Mouse (Mus musculus): ENCODE measurements around the gene Gm3618. TPM values are rescaled to one million over a fixed set of nuclear protein-coding genes. Genes with fewer than 3 reads are reported as not detected.

Gm3618 gene
- polyA plus RNA-seq (2012; rRNA removed; ENCODE audit: low replicate concordance) = not detected in 2 replicates

DNA sequence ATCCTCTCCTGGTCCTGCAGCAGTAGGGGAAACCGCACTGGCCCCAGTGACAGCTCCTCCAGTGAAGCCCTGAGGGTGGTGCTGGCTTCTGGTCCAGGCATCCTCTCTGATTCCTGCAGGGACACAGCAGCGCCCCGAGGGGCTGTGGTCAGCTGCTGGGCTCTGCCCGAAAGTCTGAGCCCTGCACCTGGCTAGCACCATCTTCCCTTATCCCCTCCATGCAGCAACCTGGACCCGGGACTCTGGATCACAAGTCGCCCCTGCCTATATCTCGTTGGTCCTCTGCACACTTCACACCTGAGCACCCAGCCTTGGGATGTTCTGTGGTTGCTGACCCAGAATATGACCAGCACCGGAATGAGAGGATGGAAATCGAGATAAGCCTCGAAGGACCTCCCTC, at the start of gene Gm3618:
Gm3618 (minus strand) TSS at position 101 of the 400 bp plus-strand sequence.

DNA sequence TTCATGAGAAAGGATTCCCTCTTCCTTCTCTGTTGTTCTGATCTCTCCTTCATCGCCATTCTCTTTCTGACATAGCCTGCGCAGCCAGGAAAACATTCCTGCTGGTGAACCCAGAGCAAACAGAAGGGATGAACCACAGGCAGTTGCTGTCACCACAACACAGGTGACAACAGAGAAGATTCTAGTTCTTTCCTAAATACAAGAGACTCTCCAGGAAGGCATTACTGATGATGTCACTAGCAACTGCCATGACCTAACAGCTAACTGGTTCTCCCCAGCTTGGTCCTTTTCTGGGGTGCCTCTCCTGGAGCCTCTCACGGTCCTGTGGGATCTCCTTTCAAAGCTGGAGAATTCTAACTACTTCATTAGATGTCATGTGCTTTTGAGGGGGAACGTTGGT, 46.7 kb upstream of the Gm3618 start, which contains the start of gene Gm16440:
Gm16440 (minus strand) TSS at position 101 of the 400 bp plus-strand sequence.

DNA sequence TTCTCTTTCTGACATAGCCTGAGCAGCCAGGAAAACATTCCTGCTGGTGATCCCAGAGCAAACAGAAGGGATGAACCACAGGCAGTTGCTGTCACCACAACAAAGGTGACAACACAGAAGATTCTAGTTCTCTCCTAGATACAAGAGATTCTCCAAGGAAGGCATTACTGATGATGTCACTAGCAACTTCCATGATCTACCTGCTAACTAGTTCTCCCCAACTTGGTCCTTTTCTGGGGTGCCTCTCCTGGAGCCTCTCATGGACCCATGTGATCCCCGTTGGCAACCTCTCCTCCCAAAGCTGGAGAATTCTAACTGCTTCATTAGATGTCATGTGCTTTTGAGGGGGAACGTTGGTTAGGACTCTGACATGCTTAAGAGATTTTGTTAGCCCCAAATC, 38.7 kb downstream of the Gm3618 start, which contains the start of gene Gm21103:
Gm21103 (minus strand) TSS at position 101 of the 400 bp plus-strand sequence.

DNA sequence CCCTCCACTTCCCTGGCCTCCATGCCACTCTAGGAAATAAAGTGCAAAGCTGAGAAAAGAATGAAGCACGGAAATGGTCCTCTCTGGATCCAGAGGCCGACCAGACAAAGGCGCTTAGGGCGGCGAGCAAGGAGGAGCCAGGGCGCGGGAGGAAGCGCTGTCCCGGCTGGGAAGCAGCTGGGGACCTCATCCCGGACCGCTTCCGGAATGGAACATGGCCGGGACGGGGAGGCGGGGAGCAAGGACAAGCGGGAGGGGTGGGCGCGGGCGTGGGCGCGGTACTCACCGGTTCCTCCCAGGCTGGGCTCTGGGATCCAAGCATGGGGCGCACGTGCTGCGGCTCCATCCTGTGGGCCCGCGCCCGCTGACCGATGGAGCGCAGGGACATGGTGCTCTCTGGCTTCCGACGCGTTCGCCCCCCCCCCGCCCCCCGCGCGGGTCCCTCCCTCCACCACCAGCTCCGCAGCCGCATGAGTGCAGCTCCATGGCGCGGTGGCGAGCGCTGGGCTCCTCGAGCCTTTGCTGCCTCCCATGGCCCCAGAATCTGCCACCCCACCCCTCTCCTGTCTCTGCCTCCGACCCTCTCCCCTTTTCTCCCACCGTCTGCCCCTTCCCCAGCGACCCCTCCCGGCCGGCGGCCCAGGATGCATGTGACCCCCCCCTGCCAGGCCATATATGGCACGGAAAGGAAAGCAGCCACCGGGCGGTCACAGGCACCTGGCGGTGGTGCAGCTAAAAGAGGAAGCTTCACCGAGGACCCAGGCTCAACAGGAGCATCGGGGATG, 56.4 kb downstream of the Gm3618 start, which contains the start of gene Gm3411:
Gm3411 (minus strand) TSS at position 320 of the 785 bp plus-strand sequence.

Other genes starting within 250 kb of the Gm3618 start
- gene Gm8206, start 249.7 kb downstream of the Gm3618 start, polyA plus RNA-seq (2012; rRNA removed; ENCODE audit: low replicate concordance) = not detected in 2 replicates
- gene Gm3468, start 235.0 kb downstream of the Gm3618 start, polyA plus RNA-seq (2012; rRNA removed; ENCODE audit: low replicate concordance) = not detected in 2 replicates
- not detected in 2 replicates for gene Gm3476, start 217.9 kb downstream of the Gm3618 start, polyA plus RNA-seq (2012; rRNA removed; ENCODE audit: low replicate concordance)
- not detected in 2 replicates for gene Gm21560, start 124.4 kb downstream of the Gm3618 start, polyA plus RNA-seq (2012; rRNA removed; ENCODE audit: low replicate concordance)
- gene Gm3411, start 56.4 kb downstream of the Gm3618 start, polyA plus RNA-seq (2012; rRNA removed; ENCODE audit: low replicate concordance) = 0.21 TPM in 1 of 2 replicates, not detected in the other
- gene Gm21103, start 38.8 kb downstream of the Gm3618 start, polyA plus RNA-seq (2012; rRNA removed; ENCODE audit: low replicate concordance) = not detected in 2 replicates
- gene Gm16440, start 46.6 kb upstream of the Gm3618 start, polyA plus RNA-seq (2012; rRNA removed; ENCODE audit: low replicate concordance) = not detected in 2 replicates
- not detected in 2 replicates for gene Gm3591, start 68.8 kb upstream of the Gm3618 start, polyA plus RNA-seq (2012; rRNA removed; ENCODE audit: low replicate concordance)
- gene Gm3594, start 100.9 kb upstream of the Gm3618 start, polyA plus RNA-seq (2012; rRNA removed; ENCODE audit: low replicate concordance) = not detected in 2 replicates
- not detected in 2 replicates for gene Gm8356, start 193.6 kb upstream of the Gm3618 start, polyA plus RNA-seq (2012; rRNA removed; ENCODE audit: low replicate concordance)
- 0.09 and 0.21 TPM in 2 replicates for gene Gm3629, start 246.9 kb upstream of the Gm3618 start, polyA plus RNA-seq (2012; rRNA removed; ENCODE audit: low replicate concordance)

Measured in duodenum, adult 2 months (tissue).